Mouse (Mus musculus): Measurements from ENCODE around the gene Olfr362.
"Not testable (repeated sequence)": the region's sequence is repeated elsewhere in the genome, so short reads cannot be mapped to it uniquely, and the experiment has no call there.

DNA sequence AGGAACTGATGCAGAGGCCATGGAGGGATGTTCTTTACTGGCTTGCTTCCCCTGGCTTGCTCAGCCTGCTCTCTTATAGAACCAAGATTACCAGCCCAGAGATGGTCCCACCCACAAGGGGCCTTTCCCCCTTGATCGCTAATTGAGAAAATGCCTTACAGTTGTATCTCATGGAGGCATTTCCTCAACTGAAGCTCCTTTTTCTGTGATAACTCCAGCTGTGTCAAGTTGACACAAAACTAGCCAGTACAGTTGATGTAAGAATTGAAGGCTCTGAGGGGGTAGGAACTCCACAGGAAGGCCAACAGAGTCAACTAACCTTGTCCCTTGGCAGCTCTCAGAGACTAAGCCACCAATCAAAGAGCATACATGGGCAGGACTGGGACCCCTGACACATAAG is 28.5 kb downstream of the Olfr362 start, which contains the start of gene Olfr361:
- TF ChIP-seq MYOD1 (IDR thresholded peaks at IDR 0.05; ENCODE audit: control insufficient read depth in 1 of 3, insufficient read length in 2 of 3, low read depth in 2 of 3); CEBPB (IDR thresholded peaks at IDR 0.05; ENCODE audit: insufficient read depth, poor library complexity, severe bottlenecking); POLR2A (IDR thresholded peaks at IDR 0.05; ENCODE audit: insufficient read length, low read depth); USF1 (IDR thresholded peaks at IDR 0.05; ENCODE audit: low read depth); POLR2AphosphoS2 (IDR thresholded peaks at IDR 0.05; ENCODE audit: insufficient read length, low read depth); REST (IDR thresholded peaks at IDR 0.05; ENCODE audit: insufficient read depth, insufficient read length); MAX (IDR thresholded peaks at IDR 0.05; ENCODE audit: low read depth); TCF12 (IDR thresholded peaks at IDR 0.05; ENCODE audit: insufficient read depth, poor library complexity, severe bottlenecking); MYOG (IDR thresholded peaks at IDR 0.05; ENCODE audit: control insufficient read depth in 1 of 3, insufficient read depth in 1 of 3, insufficient read length in 2 of 3, low read depth in 2 of 3); SRF (IDR thresholded peaks at IDR 0.05; ENCODE audit: control insufficient read depth, insufficient read length, low read depth); E2F4 (IDR thresholded peaks at IDR 0.05; ENCODE audit: insufficient read depth): not testable (repeated sequence)
